Mouse (Mus musculus) G1E (cell line): Measurements from ENCODE around the gene Gpatch2.

Experiments used
- CTCF ChIP-seq: IDR thresholded peaks from 2 replicates; pipeline ENCODE4 v1.5.1; 2012; ENCODE audit warnings: low read depth, low read length, inconsistent platforms, mixed read lengths
- GATA1 ChIP-seq: IDR thresholded peaks from 2 replicates; pipeline ENCODE4 v1.6.1; 2012; ENCODE audit warnings: borderline replicate concordance, low read length, inconsistent platforms, mixed read lengths
- POLR2AphosphoS5 ChIP-seq: IDR thresholded peaks from 2 replicates; pipeline ENCODE4 v1.6.1; 2012; ENCODE audit warnings: low read depth, low read length, inconsistent platforms; ENCODE audit not compliant: insufficient replicate concordance
- TAL1 ChIP-seq: conservative IDR thresholded peaks from 2 replicates; pipeline ENCODE4 v1.6.1; 2012; ENCODE audit warnings: low read depth, low read length, inconsistent platforms, mixed read lengths

- TF ChIP-seq CTCF: no peak
- no peak for TF ChIP-seq TAL1
- no peak for TF ChIP-seq POLR2AphosphoS5
- no peak for TF ChIP-seq GATA1
Measured at GRCm38 (mm10) chr1:187216620-187217410, 1.5 kb downstream of the Gpatch2 start.
